ENCODE assay signal across 22 mouse cellular contexts in genomic region chr4:118363985-118364384, GRCm38 (mm10). TPM values are rescaled to one million over a fixed set of nuclear protein-coding genes. Genes with fewer than 3 reads are reported as not detected.
DNase-seq lines count a peak whose midpoint lies in the region; ATAC-seq and TF ChIP-seq lines count a peak whose summit lies in the region.
"Had no signal": no experiment of that assay in that cellular context is flagged by ENCODE, and none has a peak within 500 bp of the region (broad histone marks: within the 10 kb centered on the region; RNA-seq: fewer than 3 reads in every experiment).

No protein-coding gene starts in this region.

- ATAC-seq in megakaryocyte progenitor cell, adult 5-6 weeks (replicated peaks; ENCODE audit: poor library complexity) = no peak
- ATAC-seq: forebrain, embryonic 14.5 days; forebrain, postnatal 0 days had no signal

- H3K79me3 ChIP-seq in C2C12 (ENCODE audit: low read depth) = no peaks in the 10 kb centered on the region

- H3K79me2 ChIP-seq in C2C12 (ENCODE audit: control insufficient read depth, insufficient read depth) = no peaks in the 10 kb centered on the region

- no peaks in the 10 kb centered on the region for H3K27me3 ChIP-seq in C2C12 (ENCODE audit: control insufficient read depth, insufficient read depth, insufficient read length)
- H3K27me3 ChIP-seq: CH12.LX; embryonic facial prominence, embryonic 12.5 days; embryonic facial prominence, embryonic 15.5 days; heart, embryonic 13.5 days; hindbrain, embryonic 12.5 days; hindbrain, embryonic 15.5 days had no signal

- peaks cover 25% of the 10 kb centered on the region for H3K36me3 ChIP-seq in C2C12 (ENCODE audit: control insufficient read depth, insufficient read depth)

- H3K27ac ChIP-seq in layer of hippocampus, adult 2 months = no peak overlapping the region
- H3K27ac ChIP-seq: embryonic facial prominence, embryonic 12.5 days; embryonic facial prominence, embryonic 15.5 days; heart, adult 2 months; heart, embryonic 10.5 days; heart, embryonic 13.5 days; hindbrain, embryonic 12.5 days; hindbrain, embryonic 15.5 days had no signal

- no peak overlapping the region for H3K4me3 ChIP-seq in C2C12 (ENCODE audit: insufficient read depth, poor library complexity, severe bottlenecking)
- H3K4me3 ChIP-seq in layer of hippocampus, adult 2 months = no peak overlapping the region
- H3K4me3 ChIP-seq: embryonic facial prominence, embryonic 12.5 days; embryonic facial prominence, embryonic 15.5 days; heart, adult 2 months; heart, embryonic 10.5 days; heart, embryonic 13.5 days; hindbrain, embryonic 12.5 days; hindbrain, embryonic 15.5 days had no signal

- no peak for TF ChIP-seq CTCF in C2C12 (IDR thresholded peaks at IDR 0.05; ENCODE audit: control insufficient read depth, insufficient read depth, insufficient read length)
- no peak for TF ChIP-seq CTCF in layer of hippocampus, adult 2 months (conservative IDR thresholded peaks at IDR 0.05)

- DNase-seq in kidney, adult 9 months = peak; percentile 18
- no peak for DNase-seq in kidney, adult 8-10 months
- peak; percentile 22 for DNase-seq in brain, adult 2 months (ENCODE audit: low read depth, low spot score)
- no peak for DNase-seq in layer of hippocampus, adult 2 months (ENCODE audit: low spot score in 2 of 2)
- DNase-seq: adrenal gland, adult 2 months; adrenal gland, postnatal 14 days; cerebellum, adult 11-12 months; cerebellum, adult 8-10 months; cerebellum, postnatal 25 days; forebrain, postnatal 0 days; gastrocnemius, postnatal 25 days; heart, adult 2 months had no signal

- H3ac ChIP-seq in C2C12 (ENCODE audit: control insufficient read depth, insufficient read length, low read depth) = no peak overlapping the region

TF ChIP-seq in C2C12, 6 proteins besides CTCF, POLR2A, EP300 and RAD21:
- TF ChIP-seq MYOD1 (IDR thresholded peaks at IDR 0.05; ENCODE audit: control insufficient read depth, insufficient read length, low read depth) (peak; percentile 94), MYOG (IDR thresholded peaks at IDR 0.05; ENCODE audit: control insufficient read depth, extremely low read depth, insufficient read length) (no peak)

RNA-seq across cellular contexts. Expression of gene Szt2, which starts 45.1 kb away (rescaled TPM):
- 7.6 TPM for polyA plus RNA-seq in C2C12 (2012; fragmentation: generic; extraction: Trizol)
- total RNA-seq in megakaryocyte progenitor cell, adult 5-6 weeks (2015) = 12.0 and 13.7 TPM in 2 replicates
- 4.0 and 5.3 TPM in 2 replicates for total RNA-seq in megakaryocyte progenitor cell, adult 5-6 weeks (2017)
- 10 to 100 TPM; 41.7 to 46.9 TPM for total RNA-seq in layer of hippocampus, adult 2 months (2021)

RNA-seq across cellular contexts. Expression of gene Med8, which starts 45.2 kb away (rescaled TPM):
- 77.2 TPM for polyA plus RNA-seq in C2C12 (2012; fragmentation: generic; extraction: Trizol)
- total RNA-seq in megakaryocyte progenitor cell, adult 5-6 weeks (2015) = 66.5 and 94.1 TPM in 2 replicates
- 90.5 and 104 TPM in 2 replicates for total RNA-seq in megakaryocyte progenitor cell, adult 5-6 weeks (2017)
- 10 to 100 TPM; 56.4 to 56.6 TPM for total RNA-seq in layer of hippocampus, adult 2 months (2021)

Comparison
In these comparisons a context has a peak if more than half of its experiments do, and no peak if none do; other contexts are left out.
1. DNase-seq: peak in kidney, adult 9 months (single experiment) and brain, adult 2 months (single experiment); none in kidney, adult 8-10 months (0 of 2) and layer of hippocampus, adult 2 months (0 of 2).